Mouse (Mus musculus) liver, embryonic 14.5 days (tissue): Measurements from ENCODE around the gene Kat5.

ENCODE experiments used
- CTCF ChIP-seq: IDR thresholded peaks from 2 replicates; pipeline ENCODE4 v1.5.1; 2016; ENCODE audit warnings: antibody characterized with exemption, low read depth, control low read depth
- EP300 ChIP-seq: IDR thresholded peaks from 2 replicates; pipeline ENCODE4 v1.6.1; 2016; ENCODE audit warnings: antibody characterized with exemption, low read depth

DNA sequence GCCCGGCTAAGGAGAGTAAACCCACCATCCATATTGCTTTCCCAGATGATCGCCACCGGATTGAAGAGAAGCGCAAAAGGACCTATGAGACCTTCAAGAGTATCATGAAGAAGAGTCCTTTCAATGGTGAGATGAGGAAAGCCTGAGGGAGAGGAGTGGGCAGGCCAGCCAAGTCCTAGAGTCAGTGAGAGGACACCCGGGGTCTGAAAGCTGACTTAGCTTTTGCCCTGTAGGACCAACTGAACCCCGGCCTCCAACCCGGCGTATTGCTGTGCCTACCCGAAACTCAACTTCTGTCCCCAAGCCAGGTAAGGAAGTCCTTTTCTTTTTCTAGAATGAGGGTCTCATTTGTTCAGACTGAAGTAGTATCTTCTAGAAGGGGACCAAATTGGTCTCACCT, 35.2 kb upstream of the Kat5 start:
- TF ChIP-seq EP300 (no peak), CTCF (no peak)
